Mouse (Mus musculus) kidney, postnatal 10 days (tissue): ENCODE measurements around the gene Dnah7b.
"Not testable (repeated sequence)": the region's sequence is repeated elsewhere in the genome, so short reads cannot be mapped to it uniquely, and the experiment has no call there.

ENCODE experiments used
- DNase-seq: peaks from one replicate; pipeline ENCODE4 v3.0.0; 2021; ENCODE audit warnings: mixed read lengths

The Dnah7b gene

DNA sequence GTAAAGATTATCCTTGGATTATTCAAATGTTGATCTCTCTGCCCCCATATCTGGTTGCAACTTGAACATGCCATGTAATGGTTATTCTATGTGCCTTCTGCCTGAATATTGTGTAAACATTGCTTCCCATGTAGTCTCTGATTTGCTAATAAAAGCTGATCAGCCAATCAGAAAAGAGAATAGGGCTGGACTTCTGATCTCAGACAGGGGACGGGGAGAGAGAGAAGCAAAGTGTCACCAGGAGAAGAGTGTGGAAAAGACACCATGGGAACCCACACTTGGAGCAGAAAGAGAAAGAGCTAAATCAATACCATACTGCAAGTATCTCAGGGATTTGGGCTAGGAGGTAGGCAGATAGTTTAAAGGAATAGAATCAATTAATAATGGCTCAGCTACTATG, at the start of gene Dnah7b:
Dnah7b (plus strand) TSS at position 301 of the 400 bp plus-strand sequence.
- DNase-seq, result no peak

DNA sequence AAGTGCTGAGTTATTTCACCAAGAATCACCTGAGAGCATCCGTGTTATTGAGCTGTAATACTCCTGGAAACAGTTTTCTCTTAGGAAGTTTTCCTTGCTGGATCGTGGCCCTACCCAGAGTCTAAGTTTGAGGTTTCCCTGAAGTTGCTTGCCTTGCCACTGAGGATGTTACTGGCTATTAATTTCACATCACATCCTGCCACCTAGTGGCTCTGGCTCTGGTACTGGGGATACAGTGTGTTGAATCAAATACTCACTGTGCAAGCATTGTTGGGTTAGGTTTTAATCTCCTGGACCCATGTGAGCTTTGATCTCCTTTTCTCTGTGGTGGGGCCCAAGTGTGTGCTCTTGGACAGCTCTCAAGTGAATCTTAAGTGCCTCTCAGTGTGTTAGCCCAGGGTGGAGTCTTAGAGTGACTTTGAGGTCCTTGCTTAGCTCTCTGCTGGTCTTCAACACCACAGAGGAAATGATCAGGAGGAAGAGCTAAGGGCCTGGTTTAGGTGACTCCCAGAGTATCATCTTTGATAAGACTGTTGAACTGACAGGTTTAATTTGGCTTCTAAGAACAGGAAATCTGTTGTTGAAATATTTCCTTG, 47.6 kb upstream of the Dnah7b start:
- peak; percentile 73 for DNase-seq

DNA sequence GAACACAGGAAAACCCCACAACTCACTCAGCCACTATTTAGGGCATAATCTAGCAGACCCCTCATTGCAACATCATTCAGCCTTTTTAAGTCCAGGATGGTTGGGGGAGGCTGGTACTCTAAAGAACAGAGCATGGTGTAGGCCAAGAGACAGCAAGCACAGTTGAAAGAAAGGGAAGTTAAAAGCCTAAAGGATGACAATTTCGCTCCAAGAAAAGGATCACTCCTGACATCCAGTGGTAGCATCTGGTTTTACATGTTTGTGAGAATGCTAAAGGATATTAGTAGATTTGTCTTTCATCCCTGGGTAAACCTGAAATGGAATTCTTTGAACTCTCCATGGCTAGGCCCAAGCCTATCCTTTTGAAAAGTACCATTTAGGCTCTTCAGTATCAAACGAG, 43.9 kb upstream of the Dnah7b start:
- DNase-seq, result peak; percentile 37

DNA sequence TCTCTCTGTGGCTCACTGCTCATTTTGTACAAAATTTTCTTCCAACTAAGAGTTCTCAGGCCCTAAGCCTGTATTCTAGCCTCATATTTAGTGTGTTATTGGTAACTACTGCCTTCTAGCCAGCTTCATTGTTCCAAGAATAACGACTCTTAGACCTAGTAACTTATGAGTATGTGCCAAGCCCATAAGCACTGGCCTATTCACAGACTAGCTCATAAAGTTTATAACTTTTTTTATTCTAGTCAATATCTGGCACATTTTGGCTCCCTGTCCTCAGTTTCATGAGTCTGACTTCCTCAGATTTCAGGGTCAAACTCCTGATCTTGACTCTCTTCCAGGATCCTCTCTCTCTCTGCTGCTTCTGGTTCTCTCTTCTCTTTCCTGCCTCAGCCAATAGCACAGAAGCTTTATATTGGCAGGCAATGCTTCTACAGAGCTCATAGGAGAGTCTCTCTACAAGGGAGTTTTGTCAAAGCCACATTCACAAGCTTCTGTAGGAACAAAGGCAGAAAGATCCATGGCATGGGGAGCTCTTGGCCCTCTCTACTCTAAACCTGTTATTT, 34.0 kb upstream of the Dnah7b start:
- no peak for DNase-seq

DNA sequence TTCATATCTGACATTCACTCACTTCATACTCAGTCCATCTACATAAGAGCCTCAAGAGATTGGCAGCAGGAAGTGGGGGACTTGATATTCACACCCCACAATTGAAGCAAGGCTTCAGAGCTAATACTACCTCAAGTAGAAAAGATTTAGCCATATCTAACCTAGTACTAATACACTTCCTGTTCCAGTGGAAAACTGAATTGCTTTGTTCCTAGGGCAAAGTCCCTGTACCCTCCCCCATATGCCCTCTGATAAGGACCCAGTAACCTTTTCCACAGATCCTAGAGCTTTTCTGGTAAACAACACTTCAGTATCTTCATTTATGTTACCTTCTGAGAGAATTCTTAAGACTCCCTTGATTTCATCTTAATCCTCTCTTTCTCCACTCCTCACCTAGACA, 17.9 kb upstream of the Dnah7b start:
- DNase-seq, result no peak

DNA sequence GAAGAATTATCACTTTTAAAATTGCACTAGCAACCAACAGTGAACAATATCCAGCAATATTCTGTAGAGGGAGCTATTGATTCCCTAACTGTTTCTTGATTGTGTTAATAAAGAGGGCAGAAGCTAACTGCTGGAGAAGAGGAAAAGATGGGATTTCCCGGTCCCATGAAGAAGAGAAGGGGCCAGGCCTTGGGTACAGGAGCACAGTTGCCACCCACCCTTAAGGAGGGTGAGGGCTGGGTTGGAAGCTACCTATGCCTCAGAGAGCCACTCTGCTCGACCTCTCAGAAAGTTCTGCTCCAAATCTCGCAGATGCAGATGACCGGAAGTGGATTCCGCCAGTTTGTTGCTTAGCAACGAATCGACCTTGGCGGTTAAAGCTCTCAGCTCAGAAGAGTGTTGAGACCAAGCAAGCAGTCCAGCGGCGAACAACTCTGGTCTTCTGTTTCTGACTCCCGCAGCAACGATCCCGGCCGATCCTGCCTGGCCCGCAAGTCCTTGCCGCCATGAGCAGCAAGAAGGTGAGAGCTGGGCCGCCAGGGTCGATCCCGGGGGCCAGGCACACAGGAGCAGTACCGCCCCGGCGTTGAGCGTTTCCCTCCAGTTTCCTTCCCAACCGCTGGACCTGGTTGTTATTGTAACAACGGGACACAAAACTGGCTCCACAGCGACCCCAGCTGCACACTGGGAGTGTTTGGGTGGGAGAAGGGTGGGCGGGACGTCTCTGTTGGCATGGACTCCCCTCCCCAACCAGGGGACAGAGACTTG, 553 bp downstream of the Dnah7b start:
- DNase-seq, result peak; percentile 77

DNA sequence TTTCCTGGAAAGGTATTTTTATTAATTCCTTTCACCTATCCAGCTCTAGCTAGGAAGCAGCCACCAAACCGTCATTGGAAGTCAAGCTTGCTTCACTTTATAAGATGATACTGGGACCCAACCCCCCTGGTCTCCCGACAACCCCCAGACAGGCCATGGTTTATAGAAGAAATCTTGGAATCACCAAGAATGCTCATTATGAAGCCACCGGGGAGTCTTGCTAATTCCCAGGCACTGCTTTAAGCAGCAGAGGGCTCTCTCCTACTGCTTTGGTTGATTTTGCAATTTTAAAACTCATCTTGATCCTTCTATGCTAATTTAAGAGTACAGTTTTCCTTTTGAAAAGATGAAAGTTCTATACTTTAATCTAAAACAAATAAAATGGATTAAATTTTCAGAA, 2.7 kb downstream of the Dnah7b start:
- not testable (repeated sequence) for DNase-seq

DNA sequence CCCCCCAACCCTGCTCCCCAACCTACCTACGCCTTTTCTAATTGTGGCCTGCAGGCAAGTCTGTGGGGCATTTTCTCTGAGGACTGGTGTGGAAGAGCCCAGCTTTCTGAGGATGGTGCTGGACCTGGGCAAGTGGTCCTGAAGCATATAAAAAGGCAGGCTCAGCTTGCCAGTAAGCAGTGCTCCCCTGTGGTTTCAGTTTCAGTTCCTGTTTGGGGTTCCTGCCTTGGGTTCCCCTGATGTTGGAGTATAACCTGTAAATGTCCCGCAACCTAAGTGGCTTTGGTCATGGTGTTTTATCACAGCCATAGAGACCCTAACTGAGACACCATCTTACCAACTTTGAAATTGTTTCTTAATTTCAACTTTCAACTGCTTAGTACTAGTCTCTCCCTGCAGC, 11.8 kb downstream of the Dnah7b start:
- no peak for DNase-seq

DNA sequence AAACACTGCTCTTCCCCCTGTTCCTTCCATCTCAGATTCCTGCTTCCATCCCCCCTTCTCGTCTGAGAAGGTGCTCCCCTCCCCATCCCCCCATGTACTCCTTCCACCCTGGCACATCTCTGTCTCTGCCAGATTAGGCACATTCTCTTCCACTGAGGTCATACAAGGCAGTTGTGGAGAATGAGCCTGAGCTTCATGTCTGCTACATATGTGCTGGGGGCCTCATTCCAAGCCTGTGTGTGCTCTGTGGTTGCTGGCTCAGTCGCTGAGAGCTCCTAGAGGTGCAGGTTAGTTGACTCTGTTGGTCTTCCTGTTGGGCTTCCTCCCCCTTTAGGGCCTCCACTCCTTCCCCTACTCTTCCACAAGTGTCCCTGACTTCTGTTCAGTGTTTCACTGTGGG, 34.4 kb downstream of the Dnah7b start:
- no peak for DNase-seq

DNA sequence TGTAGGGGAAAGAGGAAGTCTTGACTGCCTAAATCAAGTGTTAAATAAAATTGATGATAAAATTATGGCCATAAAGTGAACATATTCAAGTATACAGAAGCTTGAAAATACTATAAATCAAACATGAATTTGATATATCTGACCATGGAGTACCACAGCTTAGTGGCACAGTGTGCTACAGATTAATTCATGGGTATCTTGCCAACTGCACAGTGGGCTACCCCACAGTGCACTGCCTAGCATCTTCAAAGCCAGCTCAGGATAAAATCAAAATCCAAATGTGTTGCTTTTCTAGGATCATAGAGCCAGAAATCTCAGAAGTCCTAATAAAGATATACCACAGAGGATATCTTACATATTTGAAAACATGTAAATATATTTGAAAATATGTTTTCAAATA, 46.5 kb downstream of the Dnah7b start:
- not testable (repeated sequence) for DNase-seq

DNA sequence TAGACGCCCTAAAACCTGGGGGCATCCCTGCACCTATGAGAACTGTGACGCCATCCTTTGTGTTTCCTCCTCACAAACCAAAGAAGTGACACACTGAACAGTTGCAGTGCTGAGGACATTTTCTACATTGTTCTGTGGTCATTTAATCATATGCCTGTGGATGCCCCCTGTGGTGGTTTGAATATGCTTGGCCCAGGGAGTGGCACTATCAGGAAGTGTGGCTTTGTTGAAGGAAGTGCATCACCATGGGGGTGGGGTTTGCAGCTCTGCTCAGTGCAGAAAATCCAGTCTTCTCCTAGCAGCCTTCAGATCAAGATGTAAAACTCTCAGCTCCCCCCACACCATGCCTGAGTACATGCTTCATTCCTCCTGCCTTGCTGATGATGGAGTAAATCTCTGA, 51.1 kb downstream of the Dnah7b start:
- DNase-seq, result not testable (repeated sequence)

DNA sequence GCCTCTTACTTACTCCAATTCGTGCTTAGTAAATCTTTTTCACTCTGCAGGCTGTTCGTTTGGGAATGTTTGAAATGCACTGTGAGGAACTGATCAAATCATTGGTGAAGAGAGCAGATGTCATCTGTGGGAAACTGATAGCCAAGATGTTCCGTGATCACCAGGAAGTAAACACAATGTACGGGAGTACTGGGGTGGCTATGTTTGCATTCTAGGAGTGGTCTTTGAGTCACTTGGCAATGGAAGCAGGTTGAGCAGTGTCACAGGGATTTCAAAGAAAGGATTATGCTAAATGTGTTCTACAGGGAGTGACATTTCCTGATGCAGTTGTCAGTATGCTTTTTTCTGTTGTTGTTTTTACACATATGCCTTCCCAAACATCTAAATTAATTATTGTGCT, 61.9 kb downstream of the Dnah7b start:
- no peak for DNase-seq

DNA sequence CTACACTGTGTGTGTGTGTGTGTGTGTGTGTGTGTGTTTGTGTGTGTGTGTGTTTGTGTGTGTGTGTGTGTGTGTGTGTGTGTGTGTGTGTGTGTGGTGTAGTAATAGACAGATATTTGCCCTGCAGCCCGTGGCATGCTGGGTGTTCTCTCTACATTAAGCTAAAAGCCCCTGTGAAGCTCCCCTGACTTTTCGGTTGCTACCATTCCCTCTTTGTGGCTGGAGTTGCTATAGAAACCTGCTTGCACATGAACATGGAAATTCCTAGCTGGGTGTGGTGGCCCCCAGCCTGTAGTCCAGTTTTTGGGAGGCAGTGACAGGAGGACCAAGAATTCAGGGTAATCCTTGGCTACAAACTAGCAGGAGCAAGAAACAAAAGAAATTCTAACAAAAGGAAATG, 130.7 kb downstream of the Dnah7b start:
- not testable (repeated sequence) for DNase-seq

DNA sequence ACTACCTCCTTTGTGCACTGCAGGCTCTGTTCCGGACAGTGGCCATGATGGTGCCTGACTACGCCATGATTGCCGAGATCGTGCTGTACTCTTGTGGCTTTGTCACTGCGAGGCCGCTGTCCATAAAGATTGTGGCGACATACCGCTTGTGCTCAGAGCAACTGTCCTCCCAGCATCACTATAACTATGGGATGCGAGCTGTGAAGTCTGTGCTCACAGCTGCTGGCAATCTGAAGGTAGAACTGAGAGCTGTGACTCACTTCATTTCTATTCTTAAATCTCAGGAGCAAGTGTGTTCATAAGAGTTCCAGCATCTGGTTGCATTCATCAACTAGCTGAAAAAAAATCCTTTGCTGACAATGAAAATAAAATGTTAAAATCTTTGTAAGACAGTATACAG, 135.1 kb downstream of the Dnah7b start:
- DNase-seq, result not testable (repeated sequence)

DNA sequence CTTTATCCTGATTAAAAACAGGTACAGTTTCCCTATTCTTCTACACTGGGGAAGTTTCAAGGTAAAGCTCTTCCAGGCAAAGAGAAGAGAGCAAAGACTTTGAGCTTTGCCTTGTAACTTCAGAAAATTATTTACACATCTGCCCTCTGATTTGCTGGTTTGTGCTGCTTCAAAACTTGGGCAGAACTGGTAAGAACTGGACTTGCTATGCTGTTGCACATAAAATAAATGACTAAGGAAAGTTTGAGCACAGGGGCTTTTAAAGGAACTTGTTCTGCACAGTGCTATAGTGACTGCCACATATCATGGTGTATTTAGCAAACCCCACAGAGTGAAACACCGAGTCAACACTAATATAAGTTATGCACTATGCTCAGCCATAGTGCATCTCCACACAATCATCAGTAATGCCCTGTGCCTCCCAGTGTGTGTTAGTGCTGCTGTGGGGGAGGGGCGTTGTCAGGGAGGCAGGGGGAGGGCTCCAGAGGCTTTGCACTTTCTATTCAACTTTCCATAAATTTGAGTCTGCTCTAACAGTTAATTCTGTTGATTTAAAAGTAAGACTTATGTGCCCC, 144.0 kb downstream of the Dnah7b start:
- peak; percentile 6 for DNase-seq

DNA sequence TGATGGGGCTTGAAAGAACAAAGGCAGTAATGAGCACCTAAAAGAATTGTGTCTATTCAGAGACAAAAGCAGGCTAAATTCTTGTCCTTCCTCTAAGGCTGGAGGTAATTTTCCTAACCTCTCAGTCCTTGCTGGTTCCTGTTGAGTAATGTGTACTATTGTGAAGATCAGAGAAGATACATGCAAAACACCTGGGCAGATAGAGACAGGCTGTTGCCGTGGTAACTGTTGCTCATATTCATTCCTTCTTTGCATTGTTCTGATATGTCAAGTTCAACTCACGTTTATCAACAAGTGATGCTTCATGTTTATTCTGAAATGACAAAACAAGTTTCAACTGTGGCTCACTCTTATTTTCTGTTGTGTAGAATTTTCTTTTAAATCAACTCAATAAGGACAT, 156.6 kb downstream of the Dnah7b start:
- DNase-seq, result not testable (repeated sequence)

DNA sequence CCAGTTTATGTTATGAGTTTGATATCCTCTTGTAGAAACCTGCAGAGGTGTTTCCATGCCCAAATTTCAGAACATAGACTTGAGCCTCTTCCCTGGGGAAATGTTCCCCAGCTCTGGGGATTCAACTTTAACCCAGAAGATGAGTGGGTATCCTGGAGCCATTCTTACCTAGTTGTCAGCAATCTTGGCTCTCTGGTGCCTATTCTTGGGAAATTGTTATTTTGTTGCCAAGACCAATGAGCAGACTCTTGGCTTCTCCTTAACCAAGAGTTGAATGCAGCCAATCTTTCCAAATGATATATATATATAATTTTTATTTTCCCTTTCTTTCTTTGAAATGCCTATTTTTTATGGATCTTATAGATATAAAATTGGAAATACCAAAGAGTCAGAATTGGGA, 160.0 kb downstream of the Dnah7b start:
- not testable (repeated sequence) for DNase-seq

DNA sequence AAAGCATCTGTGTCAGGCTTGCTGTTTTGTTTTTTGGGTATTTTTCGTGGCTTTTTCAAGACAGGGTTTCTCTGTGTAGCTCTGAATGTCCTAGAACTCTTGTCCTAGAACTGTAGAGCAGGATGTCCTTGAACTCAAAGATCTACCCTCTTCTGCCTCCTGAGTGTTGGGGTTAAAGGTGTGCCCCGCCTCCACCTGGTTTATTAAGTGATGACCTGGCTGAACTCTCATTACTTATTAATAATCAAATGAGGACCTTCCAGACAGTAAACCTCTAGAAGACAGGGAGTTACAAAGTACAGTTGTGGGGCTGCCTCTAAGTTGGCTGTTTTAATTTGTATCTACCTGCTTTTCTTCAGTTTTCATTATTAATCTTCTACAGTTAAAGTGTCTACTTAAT, 202.7 kb downstream of the Dnah7b start:
- not testable (repeated sequence) for DNase-seq

DNA sequence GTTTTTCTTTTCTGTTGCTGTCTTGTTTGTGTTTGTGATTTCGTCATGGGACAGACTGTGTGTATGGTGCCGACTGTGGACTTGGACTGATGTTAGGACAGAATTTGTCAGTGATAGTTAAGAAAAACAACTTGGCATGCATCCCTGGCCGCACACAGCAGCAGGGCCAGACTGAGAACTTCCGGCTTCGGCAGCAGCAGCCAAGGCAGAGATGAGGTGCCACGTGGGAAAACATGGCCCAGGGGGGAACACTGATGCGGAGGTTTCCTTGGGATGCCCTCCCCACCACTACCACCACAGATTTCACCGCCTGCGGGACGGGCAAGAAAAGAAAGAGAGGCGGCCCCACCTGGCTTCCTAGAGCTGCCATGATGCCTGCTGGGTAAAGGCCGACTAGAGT, 205.8 kb downstream of the Dnah7b start:
- DNase-seq, result no peak

DNA sequence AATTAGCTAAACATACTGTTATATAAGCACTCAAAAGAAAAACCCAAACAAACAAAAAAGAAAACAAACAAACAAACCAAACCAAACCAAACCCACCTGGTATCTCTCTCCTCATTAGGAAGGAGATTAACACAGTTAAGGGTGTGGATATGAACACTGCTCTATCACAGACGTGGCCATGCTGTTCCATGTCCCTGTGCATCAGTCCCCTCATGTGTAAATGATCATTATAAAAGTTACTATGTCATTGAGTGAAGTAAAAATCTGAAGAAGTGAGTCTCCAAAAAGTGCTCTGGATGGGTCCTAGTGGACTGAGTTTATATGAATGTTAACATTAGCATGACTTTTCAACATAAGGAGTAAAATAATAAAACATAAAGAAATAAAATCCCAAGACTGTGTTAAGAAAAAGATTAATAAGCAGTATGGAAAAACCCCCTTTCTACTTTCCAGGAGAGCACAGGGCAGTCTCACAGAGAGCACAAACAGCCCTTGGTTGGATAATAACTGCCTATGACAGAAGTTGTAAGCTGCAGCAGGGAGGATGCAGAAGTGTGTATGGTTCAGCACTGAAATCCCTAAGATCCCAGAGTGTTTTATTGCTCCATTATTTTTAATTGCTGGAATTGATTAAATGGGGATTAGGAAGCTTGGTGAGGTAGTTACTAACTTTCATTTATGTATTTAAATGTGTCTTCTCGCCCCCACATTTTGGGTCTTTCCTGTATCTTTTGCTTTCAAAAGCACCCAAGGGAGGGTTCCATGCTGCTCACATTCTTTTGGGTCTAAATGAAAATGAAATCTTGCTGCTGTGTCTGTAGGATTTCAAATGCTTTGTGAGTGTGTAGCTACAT, 212.2 kb downstream of the Dnah7b start:
- not testable (repeated sequence) for DNase-seq

DNA sequence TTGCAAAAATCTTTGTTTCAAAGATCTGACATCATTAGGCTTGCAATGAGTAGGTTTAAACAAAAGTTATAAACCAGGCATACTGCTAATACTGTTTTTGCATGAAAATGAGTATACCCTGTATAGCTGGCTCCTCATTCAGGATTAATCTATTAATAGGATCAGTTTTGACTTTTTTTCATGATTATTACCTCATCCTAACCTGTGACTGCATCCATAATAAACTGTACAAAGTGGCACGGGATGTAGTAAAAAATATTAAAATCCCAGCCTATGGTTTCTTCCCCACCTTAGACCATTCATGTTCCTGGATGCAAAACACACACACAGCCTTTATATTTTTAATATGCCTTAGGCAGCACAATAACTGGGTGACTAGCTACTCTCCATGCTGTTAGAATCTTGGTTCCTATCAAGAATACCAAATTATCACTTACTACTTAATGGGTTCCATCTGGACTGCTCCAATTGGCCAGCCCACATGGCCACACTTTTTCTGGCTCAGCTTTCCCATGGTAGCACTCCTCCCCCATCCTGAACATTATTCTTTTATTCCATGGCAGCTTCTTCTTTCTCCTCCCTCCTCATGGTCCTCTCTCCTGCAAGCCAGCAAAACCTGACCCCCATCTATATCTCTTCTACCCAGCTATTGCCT, 212.9 kb downstream of the Dnah7b start:
- not testable (repeated sequence) for DNase-seq

DNA sequence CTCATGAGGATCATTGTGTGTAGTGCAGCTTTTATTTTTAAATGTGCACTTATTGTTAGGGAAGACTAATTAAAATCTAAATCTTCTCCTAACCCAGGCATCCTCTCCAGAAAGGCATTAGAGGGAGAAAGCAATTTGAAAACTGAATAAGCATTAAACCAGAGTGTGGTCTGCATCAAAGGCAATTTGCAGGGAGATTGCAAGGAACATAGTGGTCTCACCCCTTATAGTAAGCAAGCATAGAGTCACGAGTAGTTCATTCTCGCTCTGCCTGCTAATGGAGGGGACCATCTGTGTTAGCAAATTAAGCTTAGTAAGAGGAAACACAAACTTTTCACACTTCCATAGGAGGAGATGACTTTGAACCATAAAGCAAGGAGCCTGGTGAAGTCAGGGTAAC, 228.3 kb downstream of the Dnah7b start:
- not testable (repeated sequence) for DNase-seq
